Mouse (Mus musculus): ENCODE measurements at regions not wholly inside any gene's neighbourhood (a gene's known extent, or its start where the extent isn't known, plus 50 kb on each side); places are given as distances from the start of the nearest gene placed in this dataset.

- H3K27me3 ChIP-seq (ENCODE audit: control insufficient read depth, insufficient read depth, low read length): no peaks in the 10 kb centered on the region
- no peak overlapping the region for H3K4me3 ChIP-seq (ENCODE audit: low read depth, low read length)
- H3K9ac ChIP-seq (replicated peaks; ENCODE audit: low read depth, low read length): no peak overlapping the region
- no peak for ATAC-seq (ENCODE audit: insufficient number of reproducible peaks, insufficient read depth, low FRiP score, low read depth)
- H3K36me3 ChIP-seq (ENCODE audit: control insufficient read depth, insufficient read depth, low read length): no peaks in the 10 kb centered on the region
- 23% methylated on average over 16 of the region's 16 CpGs for WGBS
- no peak overlapping the region for H3K27ac ChIP-seq (ENCODE audit: low read length)
- peaks cover 14% of the 10 kb centered on the region for H3K4me1 ChIP-seq (ENCODE audit: control insufficient read depth, insufficient read depth, low read length)
- no peaks in the 10 kb centered on the region for H3K9me3 ChIP-seq (ENCODE audit: control insufficient read depth, low read depth, low read length)
- H3K4me2 ChIP-seq (replicated peaks; ENCODE audit: low read depth, low read length): no peak overlapping the region
Observed at GRCm38 (mm10) chr13:43990281-43991101, 205.9 kb downstream of the Cd83 start.

DNA sequence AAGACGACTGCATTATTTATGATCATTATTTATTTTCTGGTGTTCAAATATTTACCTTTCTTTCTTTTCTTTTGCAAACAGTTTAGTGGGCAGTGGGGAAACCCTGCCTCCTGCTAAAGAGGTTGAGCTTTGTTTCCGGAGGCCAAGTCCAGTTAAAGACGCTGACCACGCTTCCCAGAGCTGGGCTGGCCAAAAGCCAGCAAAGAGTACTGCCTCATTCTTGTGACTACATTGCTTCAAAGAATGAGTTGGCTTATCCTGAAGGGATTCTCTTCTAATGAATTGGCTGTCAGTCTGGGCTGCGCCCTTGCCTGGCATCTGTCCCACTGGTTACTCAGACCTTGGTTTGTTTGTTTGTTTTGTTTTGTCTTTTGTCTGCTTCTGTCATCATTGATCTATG lies 207.2 kb downstream of the Cd83 start:
- Histone ChIP-seq H3K4me1 (ENCODE audit: control insufficient read depth, insufficient read depth, low read length) (peaks cover 14% of the 10 kb centered on the region), H3K27me3 (ENCODE audit: control insufficient read depth, insufficient read depth, low read length) (no peaks in the 10 kb centered on the region), H3K4me3 (ENCODE audit: low read depth, low read length) (no peak overlapping the region), H3K9ac (replicated peaks; ENCODE audit: low read depth, low read length) (no peak overlapping the region), H3K9me3 (ENCODE audit: control insufficient read depth, low read depth, low read length) (no peaks in the 10 kb centered on the region), H3K4me2 (replicated peaks; ENCODE audit: low read depth, low read length) (no peak overlapping the region), H3K27ac (ENCODE audit: low read length) (no peak overlapping the region), H3K36me3 (ENCODE audit: control insufficient read depth, insufficient read depth, low read length) (no peaks in the 10 kb centered on the region)
- 10% methylated on average over 5 of the region's 5 CpGs for WGBS
- no peak for ATAC-seq (ENCODE audit: insufficient number of reproducible peaks, insufficient read depth, low FRiP score, low read depth)

DNA sequence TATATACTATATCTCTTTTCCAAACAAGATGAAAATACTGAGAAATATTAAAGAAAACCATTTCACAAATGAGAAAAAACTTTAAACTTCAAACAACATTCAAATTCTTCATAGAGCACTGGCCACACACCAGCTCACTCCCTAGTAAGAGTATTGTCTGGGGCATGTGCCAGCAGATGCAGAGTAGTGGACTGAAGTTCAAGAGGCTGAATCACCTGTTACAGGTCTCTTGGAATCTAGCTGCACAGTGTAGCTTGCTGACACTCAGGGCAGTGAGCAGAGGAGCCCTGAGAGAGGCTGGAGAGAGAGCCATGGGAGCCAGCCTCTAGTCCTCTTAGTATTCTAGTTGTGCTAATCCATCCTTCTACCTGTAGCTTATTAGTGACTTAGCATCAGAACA lies 208.4 kb downstream of the Cd83 start:
- H3K9me3 ChIP-seq (ENCODE audit: control insufficient read depth, low read depth, low read length): no peaks in the 10 kb centered on the region
- H3K4me2 ChIP-seq (replicated peaks; ENCODE audit: low read depth, low read length): no peak overlapping the region
- no peaks in the 10 kb centered on the region for H3K36me3 ChIP-seq (ENCODE audit: control insufficient read depth, insufficient read depth, low read length)
- no peak for ATAC-seq (ENCODE audit: insufficient number of reproducible peaks, insufficient read depth, low FRiP score, low read depth)
- H3K27ac ChIP-seq (ENCODE audit: low read length): no peak overlapping the region
- H3K4me1 ChIP-seq (ENCODE audit: control insufficient read depth, insufficient read depth, low read length): peaks cover 14% of the 10 kb centered on the region
- H3K27me3 ChIP-seq (ENCODE audit: control insufficient read depth, insufficient read depth, low read length): no peaks in the 10 kb centered on the region
- H3K4me3 ChIP-seq (ENCODE audit: low read depth, low read length): no peak overlapping the region
- no peak overlapping the region for H3K9ac ChIP-seq (replicated peaks; ENCODE audit: low read depth, low read length)

- WGBS: 91% methylated on average over 4 of the region's 4 CpGs
- no peak overlapping the region for H3K9ac ChIP-seq (replicated peaks; ENCODE audit: low read depth, low read length)
- H3K4me2 ChIP-seq (replicated peaks; ENCODE audit: low read depth, low read length): no peak overlapping the region
- H3K27ac ChIP-seq (ENCODE audit: low read length): no peak overlapping the region
- peaks cover 14% of the 10 kb centered on the region for H3K4me1 ChIP-seq (ENCODE audit: control insufficient read depth, insufficient read depth, low read length)
- H3K36me3 ChIP-seq (ENCODE audit: control insufficient read depth, insufficient read depth, low read length): no peaks in the 10 kb centered on the region
- no peaks in the 10 kb centered on the region for H3K27me3 ChIP-seq (ENCODE audit: control insufficient read depth, insufficient read depth, low read length)
- no peaks in the 10 kb centered on the region for H3K9me3 ChIP-seq (ENCODE audit: control insufficient read depth, low read depth, low read length)
- H3K4me3 ChIP-seq (ENCODE audit: low read depth, low read length): no peak overlapping the region
- ATAC-seq (ENCODE audit: insufficient number of reproducible peaks, insufficient read depth, low FRiP score, low read depth): no peak
Observed at GRCm38 (mm10) chr13:43994361-43994760, 209.8 kb downstream of the Cd83 start.

DNA sequence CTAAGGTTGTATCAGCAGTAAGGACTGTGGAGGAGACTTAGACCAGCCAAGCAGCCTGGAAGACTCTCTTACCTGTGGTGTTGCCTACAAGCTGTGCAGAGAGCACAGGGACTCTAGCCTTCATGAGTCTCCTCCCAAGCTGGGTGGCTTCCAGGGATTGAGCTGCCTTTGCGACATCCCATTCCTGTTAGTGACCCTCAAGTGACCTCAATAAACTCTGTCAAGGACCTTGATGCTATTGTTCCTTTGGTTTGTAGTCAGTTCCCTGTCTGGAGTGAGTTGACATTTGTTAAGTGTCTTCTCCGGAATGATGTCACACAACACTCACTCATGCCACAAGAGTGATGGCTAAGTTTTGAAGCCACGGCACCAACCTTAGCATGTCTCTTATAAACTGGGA lies 211.0 kb downstream of the Cd83 start:
- no peak for ATAC-seq (ENCODE audit: insufficient number of reproducible peaks, insufficient read depth, low FRiP score, low read depth)
- no peaks in the 10 kb centered on the region for H3K9me3 ChIP-seq (ENCODE audit: control insufficient read depth, low read depth, low read length)
- H3K4me1 ChIP-seq (ENCODE audit: control insufficient read depth, insufficient read depth, low read length): peaks cover 10% of the 10 kb centered on the region
- H3K4me3 ChIP-seq (ENCODE audit: low read depth, low read length): no peak overlapping the region
- no peak overlapping the region for H3K4me2 ChIP-seq (replicated peaks; ENCODE audit: low read depth, low read length)
- 52% methylated on average over 3 of the region's 3 CpGs for WGBS
- no peaks in the 10 kb centered on the region for H3K27me3 ChIP-seq (ENCODE audit: control insufficient read depth, insufficient read depth, low read length)
- no peak overlapping the region for H3K9ac ChIP-seq (replicated peaks; ENCODE audit: low read depth, low read length)
- no peak overlapping the region for H3K27ac ChIP-seq (ENCODE audit: low read length)
- no peaks in the 10 kb centered on the region for H3K36me3 ChIP-seq (ENCODE audit: control insufficient read depth, insufficient read depth, low read length)

- Histone ChIP-seq H3K9me3 (ENCODE audit: control insufficient read depth, low read depth, low read length) (no peaks in the 10 kb centered on the region), H3K4me2 (replicated peaks; ENCODE audit: low read depth, low read length) (no peak overlapping the region), H3K27me3 (ENCODE audit: control insufficient read depth, insufficient read depth, low read length) (no peaks in the 10 kb centered on the region), H3K9ac (replicated peaks; ENCODE audit: low read depth, low read length) (no peak overlapping the region), H3K4me3 (ENCODE audit: low read depth, low read length) (no peak overlapping the region), H3K4me1 (ENCODE audit: control insufficient read depth, insufficient read depth, low read length) (no peaks in the 10 kb centered on the region), H3K36me3 (ENCODE audit: control insufficient read depth, insufficient read depth, low read length) (no peaks in the 10 kb centered on the region), H3K27ac (ENCODE audit: low read length) (no peak overlapping the region)
- ATAC-seq (ENCODE audit: insufficient number of reproducible peaks, insufficient read depth, low FRiP score, low read depth): no peak
- 83% methylated on average over 12 of the region's 12 CpGs for WGBS
Observed at GRCm38 (mm10) chr13:44001861-44002545, 217.4 kb downstream of the Cd83 start.

DNA sequence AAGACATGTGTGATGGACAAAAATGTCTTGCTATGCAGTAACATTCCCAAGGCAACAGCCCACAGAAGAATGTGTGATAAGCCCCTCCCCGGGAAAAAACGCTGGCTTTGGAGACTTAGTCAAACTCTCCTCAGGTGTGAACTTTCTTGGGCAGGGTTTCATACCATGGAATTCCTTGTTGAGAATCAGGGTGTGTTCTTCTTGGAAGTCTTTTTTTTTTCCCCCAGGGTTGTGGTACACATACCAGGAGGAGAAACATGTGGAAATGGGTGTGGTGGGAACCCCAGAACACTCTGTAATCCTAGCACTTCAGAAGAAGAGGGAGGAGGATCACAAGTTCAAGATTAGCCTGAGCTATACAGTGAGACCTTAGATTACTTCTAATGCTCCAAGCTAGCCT lies 228.3 kb downstream of the Cd83 start:
- no peak for ATAC-seq (ENCODE audit: insufficient number of reproducible peaks, insufficient read depth, low FRiP score, low read depth)
- no peak overlapping the region for H3K4me2 ChIP-seq (replicated peaks; ENCODE audit: low read depth, low read length)
- H3K36me3 ChIP-seq (ENCODE audit: control insufficient read depth, insufficient read depth, low read length): no peaks in the 10 kb centered on the region
- no peak overlapping the region for H3K27ac ChIP-seq (ENCODE audit: low read length)
- 77% methylated on average over 2 of the region's 2 CpGs for WGBS
- H3K27me3 ChIP-seq (ENCODE audit: control insufficient read depth, insufficient read depth, low read length): no peaks in the 10 kb centered on the region
- H3K9me3 ChIP-seq (ENCODE audit: control insufficient read depth, low read depth, low read length): no peaks in the 10 kb centered on the region
- no peak overlapping the region for H3K4me3 ChIP-seq (ENCODE audit: low read depth, low read length)
- H3K4me1 ChIP-seq (ENCODE audit: control insufficient read depth, insufficient read depth, low read length): no peaks in the 10 kb centered on the region
- no peak overlapping the region for H3K9ac ChIP-seq (replicated peaks; ENCODE audit: low read depth, low read length)

GRCm38 (mm10) chr13:44018489-44019303 lies 234.1 kb downstream of the Cd83 start:
- Histone ChIP-seq H3K4me3 (ENCODE audit: low read depth, low read length) (no peak overlapping the region), H3K9ac (replicated peaks; ENCODE audit: low read depth, low read length) (no peak overlapping the region), H3K4me2 (replicated peaks; ENCODE audit: low read depth, low read length) (no peak overlapping the region), H3K9me3 (ENCODE audit: control insufficient read depth, low read depth, low read length) (no peaks in the 10 kb centered on the region), H3K27me3 (ENCODE audit: control insufficient read depth, insufficient read depth, low read length) (no peaks in the 10 kb centered on the region), H3K36me3 (ENCODE audit: control insufficient read depth, insufficient read depth, low read length) (no peaks in the 10 kb centered on the region), H3K27ac (ENCODE audit: low read length) (no peak overlapping the region), H3K4me1 (ENCODE audit: control insufficient read depth, insufficient read depth, low read length) (peaks cover 9% of the 10 kb centered on the region)
- no peak for ATAC-seq (ENCODE audit: insufficient number of reproducible peaks, insufficient read depth, low FRiP score, low read depth)
- 15% methylated on average over 8 of the region's 8 CpGs for WGBS

Measured in stomach, embryonic 14.5 days (tissue).